Mouse (Mus musculus) heart, adult 2 months (tissue): ENCODE results near the gene Dynlrb1. TPM values are rescaled to one million over a fixed set of nuclear protein-coding genes. Genes with fewer than 3 reads are reported as not detected.
A peak's percentile ranks its signal among the peaks of the same experiment; 100 is the strongest.

Experiments
- DNase-seq, 2 experiments: peaks; one replicate each; pipeline ENCODE4 v3.0.0; 2021
- H3K27ac ChIP-seq: fragments of 200-600 bp; 2 replicates; pipeline ENCODE4 v1.8.1; 2022
- H3K27me3 ChIP-seq: fragments of 200-500 bp; 2 replicates; pipeline ENCODE4 v1.6.1; 2012; ENCODE audit warnings: mild to moderate bottlenecking, low read length, inconsistent platforms, mixed read lengths; ENCODE audit not compliant: control insufficient read depth, insufficient read depth
- H3K36me3 ChIP-seq: fragments of 200-500 bp; 2 replicates; pipeline ENCODE4 v1.6.1; 2012; ENCODE audit warnings: low read length, inconsistent platforms; ENCODE audit not compliant: control insufficient read depth, insufficient read depth
- H3K4me1 ChIP-seq: fragments of 200-500 bp; 2 replicates; pipeline ENCODE4 v1.6.1; 2011; ENCODE audit warnings: low read length; ENCODE audit not compliant: control insufficient read depth, insufficient read depth
- H3K4me3 ChIP-seq: fragments of 200-600 bp; 2 replicates; pipeline ENCODE4 v1.8.1; 2022
- H3K79me2 ChIP-seq: fragments of 200-500 bp; replicated peaks from 2 replicates; pipeline ENCODE4 v1.6.1; 2012; ENCODE audit warnings: mild to moderate bottlenecking, inconsistent platforms, low read length, moderate library complexity, mixed read lengths; ENCODE audit not compliant: control insufficient read depth, insufficient read depth
- H3K9ac ChIP-seq: fragments of 200-500 bp; 2 replicates; pipeline ENCODE4 v1.6.1; 2012; ENCODE audit warnings: low read depth, mild to moderate bottlenecking, control low read depth, inconsistent platforms, low read length, mixed read lengths
- CTCF ChIP-seq: fragments of 200-600 bp; IDR thresholded peaks from 2 replicates; pipeline ENCODE4 v1.8.1; 2022; ENCODE audit warnings: antibody characterized with exemption, mild to moderate bottlenecking, moderate library complexity
- EP300 ChIP-seq: fragments of 200-500 bp; IDR thresholded peaks from 2 replicates; pipeline ENCODE4 v1.6.1; 2011; ENCODE audit warnings: low read depth, low read length, control low read depth; ENCODE audit not compliant: insufficient read depth
- POLR2A ChIP-seq: fragments of 200-500 bp; IDR thresholded peaks from 2 replicates; pipeline ENCODE4 v1.6.1; 2011; ENCODE audit warnings: mild to moderate bottlenecking, low read depth, low read length, control low read depth; ENCODE audit not compliant: insufficient read depth
- WGBS: fragments of 180-500 bp; shearing (Covaris S2); methylation state at CpG from one replicate; pipeline ENCODE4 v1.1.7; 2018; 5-methylcytosine and 5-hydroxymethylcytosine counted together
- intact Hi-C: fragments of 180-260 bp; cut with DNase I; formaldehyde crosslinking; loops from one replicate; pipeline ENCODE4 v1.15.1; 2025
- polyA plus RNA-seq: library from polyadenylated mRNA; depleted of rRNA; stranded (reverse); fragments of >200 nt; gene quantifications from 2 replicates; pipeline ENCODE4 v1.2.3, GENCODE M21; 2012
- total RNA-seq, 2 experiments: library from RNA; stranded (reverse); gene quantifications; 2 replicates each; pipeline ENCODE4 v1.2.3; 2021

Gene Dynlrb1
- total and polyA plus RNA-seq, 3 experiments: 163 to 359 (median 165) TPM

- Histone ChIP-seq H3K79me2 (no peaks in the 10 kb centered on the region), H3K9ac (no peak overlapping the region), H3K4me1 (no peaks in the 10 kb centered on the region), H3K27me3 (no peaks in the 10 kb centered on the region), H3K4me3 (no peak overlapping the region), H3K27ac (no peak overlapping the region), H3K36me3 (no peaks in the 10 kb centered on the region; the same call in 1 of the 2 replicates)
- no peak for DNase-seq
- 70% methylated on average over 5 of the region's 5 CpGs for WGBS
- intact Hi-C loops: no loop called here
- TF ChIP-seq CTCF: no peak
- no peak for TF ChIP-seq POLR2A
- no peak for TF ChIP-seq EP300
These were observed 13.3 kb downstream of the Dynlrb1 start for GRCm38 (mm10) chr2:155249588-155249987.

- Histone ChIP-seq H3K36me3 (no peaks in the 10 kb centered on the region), H3K79me2 (no peaks in the 10 kb centered on the region), H3K27me3 (no peaks in the 10 kb centered on the region), H3K9ac (no peak overlapping the region), H3K4me1 (no peaks in the 10 kb centered on the region), H3K27ac (no peak overlapping the region), H3K4me3 (no peak overlapping the region)
- DNase-seq: peak in 1 of 2 experiments; percentile 8
- 78% methylated on average over 6 of the region's 6 CpGs for WGBS
- intact Hi-C loops: no loop called here
- no peak for TF ChIP-seq CTCF
- no peak for TF ChIP-seq EP300
- TF ChIP-seq POLR2A: no peak
These were observed 29.2 kb downstream of the Dynlrb1 start for GRCm38 (mm10) chr2:155265526-155265925.

GRCm38 (mm10) chr2:155266896-155267295 is 30.6 kb downstream of the Dynlrb1 start:
- TF ChIP-seq EP300 (no peak), POLR2A (no peak), CTCF (no peak)
- Histone ChIP-seq H3K27ac (no peak overlapping the region), H3K27me3 (no peaks in the 10 kb centered on the region), H3K36me3 (no peaks in the 10 kb centered on the region), H3K79me2 (no peaks in the 10 kb centered on the region), H3K4me3 (no peak overlapping the region), H3K4me1 (no peaks in the 10 kb centered on the region), H3K9ac (no peak overlapping the region)
- intact Hi-C loops: no loop called here
- WGBS: 85% methylated on average over 5 of the region's 5 CpGs
- peak in 1 of 2 experiments; percentile 5 for DNase-seq

- WGBS: 80% methylated on average over 6 of the region's 6 CpGs
- peak; percentile 52 for TF ChIP-seq CTCF
- TF ChIP-seq POLR2A: no peak
- TF ChIP-seq EP300: no peak
- Histone ChIP-seq H3K4me1 (no peaks in the 10 kb centered on the region), H3K79me2 (no peaks in the 10 kb centered on the region), H3K27me3 (no peaks in the 10 kb centered on the region), H3K36me3 (no peaks in the 10 kb centered on the region), H3K4me3 (no peak overlapping the region), H3K9ac (no peak overlapping the region), H3K27ac (no peak overlapping the region)
- DNase-seq: peak in 1 of 2 experiments; percentile 22
- intact Hi-C loops: no loop called here
These were observed 35.6 kb downstream of the Dynlrb1 start for GRCm38 (mm10) chr2:155271957-155272356.

- TF ChIP-seq POLR2A: no peak
- no peak for TF ChIP-seq CTCF
- no peak for TF ChIP-seq EP300
- no peak overlapping the region for H3K4me3 ChIP-seq
- WGBS: 64% methylated on average over 10 of the region's 10 CpGs
- H3K36me3 ChIP-seq: no peaks in the 10 kb centered on the region
- peak in 1 of 2 experiments; percentile 17 for DNase-seq
- H3K27ac ChIP-seq: no peak overlapping the region; the same call in 1 of the 2 replicates
- H3K27me3 ChIP-seq: no peaks in the 10 kb centered on the region
- intact Hi-C loops: no loop called here
- H3K79me2 ChIP-seq: no peaks in the 10 kb centered on the region
- H3K4me1 ChIP-seq: 0 out of 2 replicates have a peak, but pooled peaks cover 2% of the 10 kb centered on the region
- H3K9ac ChIP-seq: no peak overlapping the region
These were observed 36.2 kb downstream of the Dynlrb1 start for GRCm38 (mm10) chr2:155272396-155273170.

GRCm38 (mm10) chr2:155273603-155274002 is 37.3 kb downstream of the Dynlrb1 start:
- no peaks in the 10 kb centered on the region for H3K79me2 ChIP-seq
- no peaks in the 10 kb centered on the region for H3K36me3 ChIP-seq
- no peak overlapping the region for H3K4me3 ChIP-seq
- peak in 1 of 2 experiments; percentile 1 for DNase-seq
- H3K9ac ChIP-seq: no peak overlapping the region
- 91% methylated on average over 8 of the region's 8 CpGs for WGBS
- intact Hi-C loops: loop anchor here (2.0 kb wide), 1 partner anchor 37 kb away; the partner anchor contains the start of gene Dynlrb1
- H3K27me3 ChIP-seq: no peaks in the 10 kb centered on the region
- TF ChIP-seq CTCF (no peak), POLR2A (no peak), EP300 (no peak)
- no peak overlapping the region for H3K27ac ChIP-seq
- peaks cover 6% of the 10 kb centered on the region for H3K4me1 ChIP-seq
